Mouse (Mus musculus): ENCODE measurements around the gene Pls1. TPM values are rescaled to one million over a fixed set of nuclear protein-coding genes. Genes with fewer than 3 reads are reported as not detected.

Gene Pls1
- polyA plus RNA-seq, 1 experiment from 2014 or later, result 2.8 TPM

DNA sequence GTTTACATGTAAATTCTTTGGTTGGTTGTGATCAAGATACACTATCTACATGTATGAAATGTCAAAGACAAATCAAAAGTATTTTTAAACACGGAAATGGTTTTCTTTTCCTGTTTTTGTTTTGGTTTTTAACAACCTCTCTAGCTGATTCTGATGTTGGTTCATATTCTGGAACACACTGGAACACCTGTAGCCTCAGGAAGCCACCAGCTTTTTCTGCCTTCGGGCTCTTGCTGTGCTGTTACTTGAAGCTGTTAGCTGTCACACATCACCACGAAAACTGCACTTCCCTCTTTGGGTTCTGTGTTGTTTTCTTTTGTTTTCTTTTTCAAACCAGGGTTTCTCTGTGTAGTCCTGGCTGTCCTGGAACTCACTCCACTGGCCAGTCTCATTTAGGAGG lies 10.3 kb downstream of the Pls1 start:
- Histone ChIP-seq H3K4me1 (no peaks in the 10 kb centered on the region), H3K4me3 (no peak overlapping the region), H3K27me3 (no peaks in the 10 kb centered on the region), H3K36me3 (no peaks in the 10 kb centered on the region), H3K9me3 (no peaks in the 10 kb centered on the region), H3K4me2 (replicated peaks) (no peak overlapping the region), H3K27ac (replicated peaks) (no peak overlapping the region), H3K9ac (replicated peaks) (no peak overlapping the region)
- no peak for ATAC-seq (replicated peaks)
- WGBS, result 71% methylated on average over 3 of the region's 3 CpGs

GRCm38 (mm10) chr9:95832758-95833157 lies 12.4 kb downstream of the Pls1 start:
- no peak overlapping the region for H3K4me2 ChIP-seq (replicated peaks)
- no peaks in the 10 kb centered on the region for H3K36me3 ChIP-seq
- 93% methylated on average over 3 of the region's 3 CpGs for WGBS
- no peaks in the 10 kb centered on the region for H3K9me3 ChIP-seq
- H3K27me3 ChIP-seq, result no peaks in the 10 kb centered on the region
- no peaks in the 10 kb centered on the region for H3K4me1 ChIP-seq
- no peak for ATAC-seq (replicated peaks)
- no peak overlapping the region for H3K9ac ChIP-seq (replicated peaks)
- no peak overlapping the region for H3K4me3 ChIP-seq
- H3K27ac ChIP-seq (replicated peaks), result no peak overlapping the region

DNA sequence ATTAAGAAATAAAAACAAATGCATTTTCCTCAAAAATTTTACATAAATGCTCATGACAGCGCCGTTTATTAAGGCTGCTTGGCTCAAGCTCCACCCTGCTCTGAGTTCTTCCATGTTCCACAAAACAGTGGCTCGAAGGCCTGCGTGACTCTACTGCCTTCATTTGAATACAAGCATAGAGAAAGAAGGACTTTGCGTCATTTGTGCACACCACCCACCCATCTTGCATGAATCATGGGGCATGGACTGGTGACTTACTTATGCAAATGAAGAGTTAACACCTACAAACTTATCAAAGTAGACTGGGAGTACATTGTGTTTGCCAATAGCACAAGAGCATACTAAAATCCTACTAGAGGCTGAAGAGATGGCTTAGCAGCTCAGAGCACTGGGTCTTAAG lies 17.5 kb downstream of the Pls1 start:
- no peaks in the 10 kb centered on the region for H3K36me3 ChIP-seq
- H3K9me3 ChIP-seq, result no peaks in the 10 kb centered on the region
- no peaks in the 10 kb centered on the region for H3K4me1 ChIP-seq
- no peak overlapping the region for H3K4me2 ChIP-seq (replicated peaks)
- 96% methylated on average over 5 of the region's 5 CpGs for WGBS
- no peaks in the 10 kb centered on the region for H3K27me3 ChIP-seq
- H3K27ac ChIP-seq (replicated peaks), result no peak overlapping the region
- H3K4me3 ChIP-seq, result no peak overlapping the region
- ATAC-seq (replicated peaks), result no peak
- H3K9ac ChIP-seq (replicated peaks), result no peak overlapping the region

DNA sequence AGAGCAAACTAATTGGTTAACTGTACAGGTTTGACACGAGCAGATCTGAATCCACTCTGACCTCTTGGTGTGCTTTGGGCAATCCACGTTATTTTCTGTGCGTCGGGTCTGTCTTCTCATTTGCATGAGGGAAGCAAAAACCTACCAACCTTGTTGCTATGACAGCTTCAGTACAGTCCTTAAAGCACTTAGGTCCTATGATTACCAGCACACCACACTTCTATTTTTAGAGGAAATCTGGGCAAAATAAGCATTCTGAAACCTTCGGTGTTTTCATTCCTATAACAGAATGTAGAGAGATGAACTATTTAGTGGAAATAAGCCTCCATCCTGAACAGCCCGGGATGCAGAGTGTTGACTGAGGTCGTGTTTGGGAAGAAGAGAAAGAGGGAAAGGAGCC lies 22.6 kb downstream of the Pls1 start:
- no peaks in the 10 kb centered on the region for H3K9me3 ChIP-seq
- H3K27me3 ChIP-seq, result no peaks in the 10 kb centered on the region
- 82% methylated on average over 7 of the region's 7 CpGs for WGBS
- H3K27ac ChIP-seq (replicated peaks), result no peak overlapping the region
- H3K4me2 ChIP-seq (replicated peaks), result no peak overlapping the region
- ATAC-seq (replicated peaks), result no peak
- no peak overlapping the region for H3K9ac ChIP-seq (replicated peaks)
- no peak overlapping the region for H3K4me3 ChIP-seq
- no peaks in the 10 kb centered on the region for H3K36me3 ChIP-seq
- no peaks in the 10 kb centered on the region for H3K4me1 ChIP-seq

DNA sequence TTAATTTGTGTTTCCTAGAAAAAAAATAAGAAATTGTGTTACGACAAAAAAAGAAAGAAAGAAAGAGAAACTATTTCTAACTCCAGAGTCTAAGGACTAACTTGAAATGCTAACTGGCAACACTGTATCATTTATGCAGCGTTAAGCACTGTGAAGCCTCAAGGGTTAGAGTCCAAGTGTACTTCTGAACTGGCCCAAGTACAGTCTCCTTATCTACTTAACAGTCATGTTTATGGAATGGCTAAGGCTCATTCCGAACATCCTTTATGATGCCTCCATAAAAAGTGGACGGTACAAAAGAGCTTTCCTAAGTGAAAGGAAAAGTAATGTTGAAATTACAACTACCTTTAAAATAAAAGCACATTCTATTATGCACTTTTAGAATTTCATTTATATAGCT lies 29.4 kb downstream of the Pls1 start:
- Histone ChIP-seq H3K27me3 (no peaks in the 10 kb centered on the region), H3K9ac (replicated peaks) (no peak overlapping the region), H3K4me1 (peaks cover 13% of the 10 kb centered on the region), H3K9me3 (no peaks in the 10 kb centered on the region), H3K27ac (replicated peaks) (no peak overlapping the region), H3K4me3 (no peak overlapping the region), H3K4me2 (replicated peaks) (no peak overlapping the region), H3K36me3 (no peaks in the 10 kb centered on the region)
- ATAC-seq (replicated peaks), result no peak
- 87% methylated on average over 4 of the region's 4 CpGs for WGBS

DNA sequence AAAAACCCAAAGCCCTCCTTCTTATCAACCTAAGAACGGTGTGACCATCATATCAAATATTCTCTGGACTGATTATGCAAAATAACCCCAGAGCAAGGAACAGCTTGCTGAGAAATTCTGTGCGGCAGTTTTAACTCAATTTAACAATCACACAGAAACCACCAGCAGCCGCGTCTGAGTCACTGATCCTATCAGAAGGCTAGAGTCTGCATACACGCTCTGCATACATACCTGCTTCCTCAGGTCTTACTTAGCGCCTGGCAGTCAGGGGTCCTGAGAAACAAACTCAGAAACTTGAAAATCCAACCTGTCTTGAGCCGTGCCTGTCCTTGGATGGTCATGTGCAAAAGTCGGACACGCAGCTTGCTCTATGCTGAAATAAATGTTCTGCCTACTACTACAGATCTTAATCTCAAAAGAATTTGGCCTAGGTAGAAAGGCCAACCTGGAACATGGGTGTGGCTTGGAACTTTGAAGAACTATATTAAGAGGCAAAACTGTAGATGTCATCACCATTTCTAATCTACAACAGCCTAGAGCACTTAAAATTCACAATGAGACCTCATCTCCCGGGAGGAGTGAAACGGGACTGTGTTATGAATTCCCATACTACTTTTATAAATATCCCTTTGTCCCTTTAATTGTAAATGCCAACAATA lies 30.0 kb downstream of the Pls1 start:
- Histone ChIP-seq H3K4me2 (replicated peaks) (no peak overlapping the region), H3K27me3 (no peaks in the 10 kb centered on the region), H3K9ac (replicated peaks) (no peak overlapping the region), H3K4me3 (no peak overlapping the region), H3K27ac (replicated peaks) (no peak overlapping the region), H3K9me3 (no peaks in the 10 kb centered on the region), H3K36me3 (no peaks in the 10 kb centered on the region), H3K4me1 (peaks cover 13% of the 10 kb centered on the region)
- ATAC-seq (replicated peaks), result no peak
- 77% methylated on average over 11 of the region's 11 CpGs for WGBS

DNA sequence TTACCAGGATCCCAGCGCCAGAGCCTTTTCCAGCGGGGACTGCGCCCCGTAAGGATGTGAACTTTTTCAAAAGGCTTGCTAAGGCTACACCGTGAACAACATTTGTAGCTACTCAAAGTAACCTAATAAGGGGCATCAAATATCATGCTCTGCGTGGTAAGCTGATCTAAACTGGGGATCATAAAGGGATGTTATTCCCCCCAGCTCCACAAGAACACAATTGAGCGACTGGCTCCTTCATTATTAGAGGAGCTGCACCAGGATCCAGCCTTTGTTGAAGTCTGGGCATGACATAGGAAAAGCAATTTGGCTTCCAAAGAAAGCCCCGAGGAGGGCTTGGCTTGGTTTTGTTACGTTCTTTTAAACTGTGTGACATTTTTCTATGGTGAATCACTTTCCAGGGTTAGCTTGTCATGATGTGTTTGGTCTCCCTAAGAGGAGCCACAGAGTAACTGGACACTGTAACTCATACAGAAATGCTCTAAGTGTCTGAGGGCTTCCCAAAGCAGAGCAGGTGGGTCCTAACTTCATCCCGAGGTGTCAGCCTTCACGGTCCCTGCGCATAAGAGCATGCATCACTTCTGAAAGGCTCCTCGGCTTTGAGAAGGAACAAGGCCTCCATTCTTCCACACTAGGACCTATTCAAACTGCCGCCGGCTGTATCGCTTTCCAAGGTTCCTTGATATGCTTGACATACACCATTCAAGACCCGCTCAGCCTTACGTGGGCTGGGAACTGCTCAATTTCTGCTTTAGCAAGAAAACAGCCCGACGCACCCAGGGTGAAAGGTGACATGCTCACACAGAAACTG lies 31.2 kb downstream of the Pls1 start:
- peaks cover 13% of the 10 kb centered on the region for H3K4me1 ChIP-seq
- H3K27me3 ChIP-seq, result no peaks in the 10 kb centered on the region
- H3K4me2 ChIP-seq (replicated peaks), result no peak overlapping the region
- H3K9me3 ChIP-seq, result no peaks in the 10 kb centered on the region
- peak; percentile 92 for ATAC-seq (replicated peaks)
- H3K36me3 ChIP-seq, result no peaks in the 10 kb centered on the region
- no peak overlapping the region for H3K9ac ChIP-seq (replicated peaks)
- H3K4me3 ChIP-seq, result no peak overlapping the region
- WGBS, result 7% methylated on average over 20 of the region's 20 CpGs
- peak overlapping the region; percentile 62 for H3K27ac ChIP-seq (replicated peaks)

DNA sequence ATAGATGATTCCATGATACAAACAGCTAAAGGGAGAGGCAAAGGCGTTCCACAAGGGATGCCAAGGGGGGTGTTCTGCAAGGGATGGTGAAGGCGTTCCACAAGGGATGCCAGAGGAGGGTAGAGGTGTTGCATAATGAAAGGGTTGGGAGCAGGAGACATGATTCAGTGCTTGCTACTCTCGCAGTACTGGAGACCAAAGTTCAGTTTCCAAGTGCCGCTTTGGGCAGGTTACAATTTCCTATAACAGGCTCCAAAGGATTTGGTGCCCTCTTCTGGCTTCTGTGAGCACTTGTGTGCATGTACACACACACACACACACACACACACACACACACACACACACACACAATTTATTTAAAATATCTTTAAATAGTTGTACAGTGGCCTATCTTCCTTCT lies 33.3 kb downstream of the Pls1 start:
- Histone ChIP-seq H3K27ac (replicated peaks) (no peak overlapping the region), H3K9me3 (no peaks in the 10 kb centered on the region), H3K4me2 (replicated peaks) (no peak overlapping the region), H3K27me3 (no peaks in the 10 kb centered on the region), H3K4me1 (peaks cover 13% of the 10 kb centered on the region), H3K9ac (replicated peaks) (no peak overlapping the region), H3K4me3 (no peak overlapping the region), H3K36me3 (no peaks in the 10 kb centered on the region)
- WGBS, result 97% methylated on average over 4 of the region's 4 CpGs
- no peak for ATAC-seq (replicated peaks)

DNA sequence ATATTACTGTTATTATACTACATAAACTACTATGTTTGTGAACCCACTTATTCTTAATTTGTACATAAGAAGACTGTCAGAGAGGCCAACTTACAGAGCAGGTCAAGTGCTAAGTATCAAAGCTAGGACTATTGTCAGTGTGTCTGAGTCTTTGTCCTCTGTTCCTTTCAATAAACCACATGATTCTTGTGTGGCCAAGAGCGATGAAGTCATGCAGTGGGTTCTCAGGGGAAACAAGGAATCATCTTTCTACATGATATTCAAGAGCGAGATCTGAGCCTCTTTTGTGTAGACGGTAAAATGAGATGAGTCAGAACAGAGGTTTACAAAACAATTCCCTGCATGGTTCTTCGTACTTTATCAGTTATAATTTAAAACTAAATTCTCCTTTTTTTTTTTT lies 35.5 kb downstream of the Pls1 start:
- ATAC-seq (replicated peaks), result no peak
- Histone ChIP-seq H3K4me1 (peaks cover 12% of the 10 kb centered on the region), H3K4me3 (no peak overlapping the region), H3K9ac (replicated peaks) (no peak overlapping the region), H3K4me2 (replicated peaks) (no peak overlapping the region), H3K27me3 (no peaks in the 10 kb centered on the region), H3K27ac (replicated peaks) (no peak overlapping the region), H3K9me3 (no peaks in the 10 kb centered on the region), H3K36me3 (no peaks in the 10 kb centered on the region)
- WGBS, result 69% methylated on average over 4 of the region's 4 CpGs

GRCm38 (mm10) chr9:95805449-95805848 lies 39.7 kb downstream of the Pls1 start:
- Histone ChIP-seq H3K36me3 (no peaks in the 10 kb centered on the region), H3K4me3 (no peak overlapping the region), H3K4me1 (no peaks in the 10 kb centered on the region), H3K9ac (replicated peaks) (no peak overlapping the region), H3K9me3 (no peaks in the 10 kb centered on the region), H3K27ac (replicated peaks) (no peak overlapping the region), H3K4me2 (replicated peaks) (no peak overlapping the region), H3K27me3 (no peaks in the 10 kb centered on the region)
- no peak for ATAC-seq (replicated peaks)
- WGBS, result 86% methylated on average over 12 of the region's 12 CpGs

DNA sequence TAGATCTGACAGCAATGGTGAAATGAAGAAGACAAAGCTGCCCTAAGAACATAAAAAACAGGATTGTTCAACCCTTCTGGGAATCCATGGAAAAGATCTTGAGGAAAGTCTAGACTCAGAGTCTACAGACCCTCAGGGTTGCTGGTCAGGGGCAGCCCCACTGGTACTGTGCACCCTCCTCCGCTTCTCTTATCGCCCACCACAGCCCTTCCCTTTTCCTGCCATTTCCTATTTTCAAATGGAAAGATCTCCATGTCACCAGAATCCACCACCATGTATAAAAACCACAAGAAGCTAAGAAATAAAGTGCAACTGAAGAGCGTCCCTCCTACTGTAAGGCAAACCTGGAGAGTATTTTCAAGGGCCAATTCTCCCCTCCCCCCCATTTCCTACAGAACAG lies 41.3 kb downstream of the Pls1 start:
- no peak overlapping the region for H3K27ac ChIP-seq (replicated peaks)
- no peak for ATAC-seq (replicated peaks)
- 92% methylated on average over 3 of the region's 3 CpGs for WGBS
- H3K4me1 ChIP-seq, result no peaks in the 10 kb centered on the region
- H3K27me3 ChIP-seq, result no peaks in the 10 kb centered on the region
- H3K9me3 ChIP-seq, result no peaks in the 10 kb centered on the region
- no peak overlapping the region for H3K9ac ChIP-seq (replicated peaks)
- H3K4me2 ChIP-seq (replicated peaks), result no peak overlapping the region
- no peaks in the 10 kb centered on the region for H3K36me3 ChIP-seq
- H3K4me3 ChIP-seq, result no peak overlapping the region

DNA sequence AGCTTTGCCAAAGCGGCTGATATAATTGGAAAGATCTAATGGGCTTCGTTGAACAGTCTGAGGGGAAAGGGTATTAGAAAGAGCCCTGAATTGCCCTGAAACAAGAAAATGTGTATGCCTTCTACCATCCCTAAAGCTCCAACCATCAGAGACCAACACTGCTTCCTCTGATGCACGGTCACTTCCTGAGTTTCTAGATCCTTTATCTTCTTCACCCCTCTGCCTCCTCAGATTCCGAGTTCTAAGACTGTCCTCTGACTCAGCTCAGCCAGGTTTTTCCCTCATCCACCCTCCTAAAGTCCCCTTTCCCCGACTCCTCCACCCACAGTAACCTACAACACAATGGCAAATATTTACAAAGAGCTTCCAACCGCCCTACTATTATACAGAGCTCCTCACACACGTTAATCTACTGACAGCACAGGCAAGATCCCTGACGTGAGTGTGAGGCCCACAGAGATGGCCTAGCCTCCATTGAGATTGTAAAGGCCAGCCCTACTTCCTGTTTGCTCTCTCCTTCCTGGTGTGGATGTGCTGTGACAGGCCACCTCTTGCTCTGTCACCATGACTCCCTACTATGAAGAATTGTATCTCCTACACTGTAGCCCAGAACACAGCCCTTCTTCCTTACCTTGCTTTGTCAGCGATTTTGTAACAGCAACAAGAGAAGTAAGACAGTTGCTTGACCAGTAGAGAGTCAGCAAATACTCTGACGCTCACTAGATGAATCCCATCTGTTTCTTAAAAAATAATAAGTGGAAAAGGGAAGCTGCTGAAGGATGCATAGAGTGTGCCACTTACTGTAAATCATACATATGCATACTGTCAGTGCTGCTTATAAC lies 43.3 kb downstream of the Pls1 start:
- no peak overlapping the region for H3K4me2 ChIP-seq (replicated peaks)
- no peak for ATAC-seq (replicated peaks)
- H3K27me3 ChIP-seq, result no peaks in the 10 kb centered on the region
- H3K36me3 ChIP-seq, result no peaks in the 10 kb centered on the region
- WGBS, result 65% methylated on average over 10 of the region's 10 CpGs
- no peak overlapping the region for H3K9ac ChIP-seq (replicated peaks)
- no peak overlapping the region for H3K27ac ChIP-seq (replicated peaks)
- H3K4me3 ChIP-seq, result no peak overlapping the region
- H3K9me3 ChIP-seq, result no peaks in the 10 kb centered on the region
- no peaks in the 10 kb centered on the region for H3K4me1 ChIP-seq
